Mouse (Mus musculus) megakaryocyte, embryonic 14.5 days (primary cell): ENCODE measurements at regions not wholly inside any gene's neighbourhood (a gene's known extent, or its start where the extent isn't known, plus 50 kb on each side); places are given as distances from the start of the nearest gene placed in this dataset.

ENCODE experiments used
- H3K27me3 ChIP-seq: replicated peaks from 2 replicates; pipeline ENCODE3; 2012; ENCODE audit warnings: inconsistent platforms
- H3K36me3 ChIP-seq: replicated peaks from 2 replicates; pipeline ENCODE3; 2012; ENCODE audit warnings: low read length, inconsistent platforms, mixed read lengths
- H3K4me1 ChIP-seq: 2 replicates; pipeline ENCODE4 v1.6.1; 2012; ENCODE audit warnings: inconsistent platforms
- H3K4me3 ChIP-seq: replicated peaks from 2 replicates; pipeline ENCODE3; 2012; ENCODE audit warnings: moderate library complexity, mild to moderate bottlenecking, inconsistent platforms
- H3K9me3 ChIP-seq: 2 replicates; pipeline ENCODE4 v1.6.1; 2012; ENCODE audit warnings: inconsistent platforms
- FLI1 ChIP-seq: IDR thresholded peaks from 2 replicates; pipeline ENCODE4 v1.6.1; 2012; ENCODE audit warnings: low read length, inconsistent platforms, mixed read lengths
- GATA1 ChIP-seq: IDR thresholded peaks from 3 replicates; pipeline ENCODE4 v1.6.1; 2012; ENCODE audit warnings: mixed read lengths, low read length, inconsistent platforms, borderline replicate concordance

DNA sequence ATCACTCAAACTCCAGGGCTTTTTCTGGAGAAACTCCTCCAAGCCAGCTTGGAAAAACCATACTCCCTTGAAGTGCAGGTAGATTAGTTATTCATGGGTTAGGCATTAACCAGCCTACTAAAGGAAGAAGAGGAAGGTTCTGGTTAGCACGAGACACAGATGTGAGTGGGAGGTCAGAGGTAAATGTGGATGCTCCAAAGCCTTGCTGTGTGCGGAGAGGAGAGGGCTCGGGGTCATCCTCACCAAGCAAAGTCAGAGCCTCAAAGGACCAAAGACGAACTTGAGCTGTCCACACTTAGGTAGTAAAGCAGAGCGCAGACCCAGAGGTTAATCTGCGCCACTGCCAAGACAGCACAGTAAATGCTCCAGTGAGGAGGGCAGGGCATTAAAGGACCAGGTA, 177.8 kb upstream of the Klf12 start:
- Histone ChIP-seq H3K36me3 (no peaks in the 10 kb centered on the region), H3K27me3 (no peaks in the 10 kb centered on the region), H3K9me3 (no peaks in the 10 kb centered on the region), H3K4me1 (no peaks in the 10 kb centered on the region), H3K4me3 (no peak overlapping the region)
- TF ChIP-seq GATA1 = no peak
- TF ChIP-seq FLI1 = no peak

DNA sequence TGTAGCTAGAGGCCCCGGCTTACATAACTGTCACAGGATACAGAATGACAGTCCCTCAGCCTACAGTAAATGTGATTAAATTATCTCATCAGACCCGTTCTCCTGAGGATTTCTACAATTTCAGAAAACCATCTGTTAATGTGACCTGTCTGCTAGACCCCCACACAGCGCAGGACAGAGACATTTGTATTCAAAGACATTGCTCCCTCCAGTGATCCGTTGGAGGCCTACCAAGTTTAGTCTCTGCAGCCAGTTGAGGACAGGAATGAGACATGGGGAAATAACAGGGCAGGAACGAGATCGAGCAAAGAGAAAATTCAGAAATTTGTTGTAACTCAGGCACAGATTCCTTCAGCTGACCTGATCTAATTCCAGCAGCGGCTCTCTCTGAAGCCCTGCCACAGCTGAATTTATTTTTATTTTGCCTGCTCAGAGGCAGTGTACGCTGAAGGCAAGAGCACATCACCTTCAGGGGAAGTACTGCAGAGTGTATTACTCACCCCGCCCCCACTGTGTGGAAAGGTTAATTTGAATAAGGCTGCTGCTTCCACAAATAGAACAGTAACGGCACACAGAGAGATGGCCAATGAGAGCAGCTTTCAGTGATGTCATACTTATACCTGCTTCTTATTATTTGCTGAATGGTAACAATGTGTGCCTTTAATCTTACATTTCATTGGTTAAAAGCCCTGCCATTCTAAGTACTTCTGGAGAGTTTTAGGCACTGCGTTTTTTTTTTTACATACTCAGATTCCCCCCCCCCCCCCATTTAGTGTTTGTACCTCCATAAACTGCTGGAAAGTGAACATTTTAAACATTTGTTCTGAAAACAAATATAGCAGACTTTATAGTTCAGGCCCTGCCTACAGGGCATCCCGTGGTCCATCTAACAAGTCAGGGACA, 176.9 kb upstream of the Klf12 start:
- no peak overlapping the region for H3K4me3 ChIP-seq
- no peaks in the 10 kb centered on the region for H3K27me3 ChIP-seq
- H3K36me3 ChIP-seq = no peaks in the 10 kb centered on the region
- TF ChIP-seq FLI1 (no peak), GATA1 (no peak)
- H3K9me3 ChIP-seq = no peaks in the 10 kb centered on the region
- no peaks in the 10 kb centered on the region for H3K4me1 ChIP-seq

DNA sequence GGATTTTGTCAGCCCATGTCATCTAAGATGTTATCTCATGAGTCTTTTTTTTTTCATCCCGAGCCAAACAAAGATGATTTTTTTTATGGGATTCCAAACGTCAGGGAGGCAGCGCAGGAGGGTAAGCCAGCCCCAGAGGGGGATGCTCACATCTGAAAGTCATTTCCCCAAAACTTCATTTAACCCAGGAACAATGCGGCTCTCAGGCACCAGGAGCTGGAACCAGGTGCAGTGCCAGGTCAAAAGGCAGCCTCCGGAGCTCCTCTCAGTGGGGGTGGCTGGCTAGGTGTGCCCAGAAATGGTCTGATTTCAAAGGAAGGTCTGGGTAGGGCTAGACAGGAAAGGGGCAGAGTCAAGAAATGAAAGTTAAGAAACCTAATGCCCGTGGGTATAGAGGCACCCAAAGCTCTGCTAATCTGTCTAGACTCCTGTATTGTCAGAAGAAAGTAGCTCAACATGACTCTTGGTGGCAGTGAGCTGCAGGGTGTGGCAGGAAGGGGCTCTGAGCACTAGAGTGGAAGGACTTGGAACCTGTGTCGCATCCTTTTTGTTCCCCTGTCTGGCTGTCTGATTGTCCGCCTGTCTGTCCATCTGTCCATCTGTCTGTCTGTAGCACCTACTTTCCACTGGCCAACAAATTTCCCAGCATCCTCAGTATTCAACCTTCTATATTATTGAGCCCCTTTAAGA, 175.3 kb upstream of the Klf12 start:
- Histone ChIP-seq H3K9me3 (no peaks in the 10 kb centered on the region), H3K4me1 (no peaks in the 10 kb centered on the region)
- TF ChIP-seq GATA1 (no peak), FLI1 (no peak)

DNA sequence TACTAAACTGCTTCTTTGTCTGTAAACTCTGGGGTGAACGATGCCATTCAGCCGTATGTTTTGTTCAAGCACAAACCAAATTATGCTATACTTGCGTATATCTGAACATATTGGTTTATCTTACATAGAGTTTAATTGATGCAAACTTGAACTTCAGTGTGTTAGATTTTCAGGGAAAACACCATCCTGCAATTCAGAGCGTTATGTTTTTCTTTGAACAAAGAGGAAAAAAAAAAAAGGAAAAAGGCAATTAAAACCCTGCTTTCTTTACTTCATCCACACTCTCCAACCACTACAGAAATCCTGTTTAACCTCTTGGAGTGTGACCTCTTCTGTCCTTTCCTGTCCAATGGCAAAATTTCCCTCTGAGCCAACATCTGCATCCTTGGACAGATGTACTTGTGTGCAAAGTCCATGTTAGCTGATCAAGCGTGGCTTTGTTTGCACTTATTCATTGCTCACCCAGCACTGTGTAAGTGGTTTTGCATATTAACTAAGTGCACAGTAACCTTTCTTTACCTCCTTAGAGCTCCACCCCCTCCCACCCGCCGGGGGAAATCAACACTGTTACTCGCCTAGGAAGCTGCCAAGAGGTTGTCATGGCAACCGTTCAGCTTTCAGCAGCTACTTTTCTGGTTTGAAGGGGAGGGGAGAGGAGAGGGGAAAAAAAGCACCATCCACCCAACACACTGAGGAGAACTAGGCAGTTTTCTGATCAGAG, 174.4 kb upstream of the Klf12 start:
- Histone ChIP-seq H3K4me3 (no peak overlapping the region), H3K4me1 (no peaks in the 10 kb centered on the region), H3K36me3 (no peaks in the 10 kb centered on the region), H3K9me3 (no peaks in the 10 kb centered on the region), H3K27me3 (no peaks in the 10 kb centered on the region)
- no peak for TF ChIP-seq FLI1
- TF ChIP-seq GATA1 = no peak

More for the DNA sequence above, 175.3 kb upstream of the Klf12 start:
- H3K27me3 ChIP-seq = no peaks in the 10 kb centered on the region
- H3K36me3 ChIP-seq = no peaks in the 10 kb centered on the region
- H3K4me3 ChIP-seq = no peak overlapping the region

DNA sequence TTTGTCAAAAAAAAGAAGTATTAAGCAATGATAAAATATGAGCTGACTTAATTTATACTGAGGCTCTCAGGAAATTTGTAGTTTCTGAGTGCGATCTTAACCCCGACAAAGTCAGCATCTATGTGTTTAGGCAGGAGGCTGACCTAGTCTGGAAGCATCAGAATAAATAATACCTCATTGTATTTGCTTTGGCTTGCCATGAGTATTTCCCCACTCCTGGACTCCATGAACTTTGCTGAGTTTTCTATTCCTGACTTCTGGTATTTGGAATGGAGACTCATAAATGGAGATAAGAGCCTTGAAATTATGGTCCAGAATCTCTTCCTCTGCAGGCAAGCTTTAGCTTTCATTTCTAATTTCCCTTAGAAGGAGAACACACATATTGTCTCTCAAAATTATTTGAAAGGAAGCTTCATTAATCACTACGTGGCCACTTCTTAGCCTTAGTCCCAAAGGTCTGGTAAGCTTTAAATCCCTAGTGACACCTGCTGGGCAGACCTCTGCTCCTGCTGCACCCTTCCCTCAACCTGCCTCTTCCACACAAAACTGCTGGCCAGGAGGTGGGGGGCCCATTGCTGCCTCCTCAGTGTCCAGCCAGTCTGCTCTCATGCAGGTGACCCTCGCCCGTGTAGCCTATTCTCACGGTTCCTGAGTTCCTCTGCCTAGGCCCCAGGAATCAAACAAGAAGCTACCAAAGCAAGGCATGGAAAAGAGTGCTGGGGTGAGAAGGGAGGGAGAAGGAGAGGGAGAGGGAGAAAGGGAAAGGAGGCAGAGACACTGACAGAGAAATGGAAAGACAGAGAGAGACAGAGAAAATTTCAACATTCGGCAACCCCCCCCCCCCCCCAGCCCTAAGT, 173.6 kb upstream of the Klf12 start:
- no peaks in the 10 kb centered on the region for H3K36me3 ChIP-seq
- H3K4me1 ChIP-seq = no peaks in the 10 kb centered on the region
- no peaks in the 10 kb centered on the region for H3K27me3 ChIP-seq
- no peaks in the 10 kb centered on the region for H3K9me3 ChIP-seq
- TF ChIP-seq GATA1 (no peak), FLI1 (no peak)
- H3K4me3 ChIP-seq = no peak overlapping the region

DNA sequence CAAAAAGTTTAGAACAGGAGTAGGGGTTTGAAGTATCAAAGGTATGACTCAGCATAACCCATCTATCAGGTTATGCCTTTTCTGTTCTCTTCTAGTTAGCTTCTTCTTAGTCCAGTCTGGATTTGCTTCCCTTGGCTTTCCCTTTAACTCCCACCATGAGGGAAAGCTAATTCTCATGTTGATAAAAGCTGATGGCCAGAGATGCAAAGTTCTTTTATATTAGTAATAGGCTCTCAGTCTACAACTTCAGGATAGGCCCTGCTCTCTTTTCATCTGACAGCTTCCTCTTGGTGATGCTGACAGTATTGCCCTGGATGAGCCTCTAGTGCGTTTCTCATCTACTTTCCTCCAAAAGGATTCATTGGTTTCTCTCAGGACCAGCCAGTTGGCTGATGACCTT, 161.7 kb upstream of the Klf12 start:
- Histone ChIP-seq H3K4me3 (no peak overlapping the region), H3K4me1 (no peaks in the 10 kb centered on the region), H3K9me3 (peaks cover 11% of the 10 kb centered on the region; the same call in 1 of the 2 replicates), H3K27me3 (no peaks in the 10 kb centered on the region), H3K36me3 (no peaks in the 10 kb centered on the region)
- TF ChIP-seq FLI1 = no peak
- TF ChIP-seq GATA1 = no peak

DNA sequence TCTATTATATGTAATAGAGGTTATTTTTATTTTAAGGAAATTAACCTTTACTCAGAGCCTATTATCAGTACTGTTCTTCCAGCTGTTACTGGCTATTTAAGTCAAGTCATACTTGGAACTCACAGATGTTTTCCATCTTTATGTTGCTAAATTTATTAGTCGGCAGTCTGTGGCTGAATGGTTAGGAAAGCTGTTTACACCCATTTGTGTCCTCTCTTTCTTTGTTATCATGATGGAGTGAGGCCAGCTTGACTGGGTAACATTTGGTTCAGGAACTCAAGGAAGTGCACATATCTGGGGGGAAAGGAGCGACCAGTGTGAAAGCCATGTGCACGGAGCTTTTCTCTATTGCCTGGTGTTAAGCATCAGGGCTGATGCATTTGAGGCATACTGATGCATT, 160.4 kb upstream of the Klf12 start:
- TF ChIP-seq GATA1 = no peak
- TF ChIP-seq FLI1 = no peak
- peaks cover 9% of the 10 kb centered on the region; the same call in 1 of the 2 replicates for H3K9me3 ChIP-seq
- no peaks in the 10 kb centered on the region for H3K36me3 ChIP-seq
- no peak overlapping the region for H3K4me3 ChIP-seq
- H3K27me3 ChIP-seq = no peaks in the 10 kb centered on the region
- no peaks in the 10 kb centered on the region for H3K4me1 ChIP-seq

DNA sequence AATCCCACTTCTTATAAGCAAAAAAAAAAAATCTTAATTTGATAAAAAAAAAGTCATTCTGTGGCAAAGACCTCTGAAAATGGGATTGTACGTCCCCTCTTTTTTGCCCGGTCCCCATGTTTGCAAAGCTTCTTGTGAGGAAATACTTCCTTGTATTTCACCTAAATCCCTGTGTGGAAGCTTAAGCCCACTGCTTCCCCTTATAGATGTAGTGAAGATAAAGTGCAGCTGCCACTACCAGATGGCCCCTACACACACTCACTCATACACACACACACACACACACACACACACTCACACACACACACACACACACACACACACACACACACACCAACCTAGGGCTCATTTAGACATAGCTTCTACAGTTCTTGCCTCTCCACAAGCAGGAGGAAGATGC, 159.6 kb upstream of the Klf12 start:
- no peak for TF ChIP-seq GATA1
- TF ChIP-seq FLI1 = no peak
- no peaks in the 10 kb centered on the region for H3K27me3 ChIP-seq
- no peaks in the 10 kb centered on the region for H3K36me3 ChIP-seq
- H3K4me1 ChIP-seq = no peaks in the 10 kb centered on the region
- H3K4me3 ChIP-seq = no peak overlapping the region
- H3K9me3 ChIP-seq = peaks cover 9% of the 10 kb centered on the region; the same call in 1 of the 2 replicates

DNA sequence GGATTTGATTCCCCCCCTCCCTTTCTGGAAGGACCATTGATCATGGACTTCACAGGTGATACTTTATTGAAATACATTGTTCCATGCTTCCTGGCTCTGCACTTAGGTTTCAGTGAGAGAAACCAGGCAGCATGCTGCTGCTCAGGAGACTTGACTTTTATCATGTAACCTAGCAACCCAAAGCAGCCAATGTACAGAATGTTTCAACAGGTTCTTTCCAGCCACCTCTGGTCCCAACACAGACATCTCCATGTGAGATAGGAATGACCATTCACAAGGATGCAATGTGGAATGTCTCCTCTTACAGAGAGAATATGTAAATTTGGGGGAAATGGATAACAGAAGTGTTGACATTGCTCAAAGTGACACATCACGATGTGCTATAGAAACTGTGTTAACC, 153.1 kb upstream of the Klf12 start:
- TF ChIP-seq FLI1 (no peak), GATA1 (no peak)
- Histone ChIP-seq H3K4me1 (no peaks in the 10 kb centered on the region), H3K4me3 (no peak overlapping the region), H3K27me3 (no peaks in the 10 kb centered on the region), H3K36me3 (no peaks in the 10 kb centered on the region), H3K9me3 (0 out of 2 replicates have a peak, but pooled peaks cover 8% of the 10 kb centered on the region)
